Mouse (Mus musculus): ENCODE measurements around the gene Depdc1b.

The Depdc1b gene

DNA sequence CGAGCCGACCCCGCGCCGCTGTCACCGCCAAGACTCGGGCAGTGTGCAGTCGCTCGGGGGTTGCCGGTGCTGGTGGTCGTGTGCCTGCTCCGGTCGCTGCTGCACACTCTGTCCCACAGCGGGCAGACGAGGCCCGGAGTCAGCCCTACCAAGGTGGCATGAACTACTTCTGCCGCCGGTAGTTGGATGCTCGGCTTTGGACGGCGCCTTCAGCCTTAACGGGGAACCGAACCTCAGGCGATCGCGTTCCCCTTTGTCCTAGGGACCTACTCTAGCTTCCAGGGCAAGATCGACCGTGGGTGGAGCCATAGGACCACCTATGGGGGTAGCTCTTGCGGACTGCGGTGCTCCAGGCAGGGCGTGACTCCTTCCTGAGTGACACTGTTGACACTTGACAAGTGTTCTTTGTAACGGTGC, 363 bp downstream of the Depdc1b start:
- no peak for DNase-seq (ENCODE audit: low spot score in 2 of 2)

GRCm38 (mm10) chr13:108317414-108317813, 1.3 kb downstream of the Depdc1b start:
- DNase-seq (ENCODE audit: low spot score in 2 of 2): no peak

GRCm38 (mm10) chr13:108319028-108319427, 2.9 kb downstream of the Depdc1b start:
- no peak for DNase-seq (ENCODE audit: low spot score in 2 of 2)

DNA sequence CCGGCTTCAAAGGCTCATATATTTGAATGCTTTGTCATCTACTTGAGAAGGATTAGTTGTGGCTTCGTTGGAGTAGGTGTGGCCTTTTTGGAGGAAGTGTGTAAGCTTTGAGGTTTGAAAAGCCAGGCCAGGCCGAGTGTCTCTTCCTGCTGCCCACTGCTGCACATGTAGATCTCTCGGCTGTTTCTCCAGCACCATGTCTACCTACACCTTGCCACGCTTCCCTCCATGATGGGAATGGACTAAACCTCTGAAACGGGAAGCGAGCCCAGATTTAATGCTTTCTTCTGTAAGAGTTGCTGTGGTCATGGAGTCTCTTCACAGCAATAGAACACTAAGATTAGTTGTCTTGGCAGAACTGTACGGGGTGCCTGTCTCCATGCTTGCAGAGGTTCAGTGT, 4.1 kb downstream of the Depdc1b start:
- DNase-seq (ENCODE audit: low spot score in 2 of 2): no peak

- DNase-seq (ENCODE audit: low spot score in 2 of 2): no peak
These were observed 6.3 kb downstream of the Depdc1b start for GRCm38 (mm10) chr13:108322466-108322865.

GRCm38 (mm10) chr13:108323317-108323716, 7.2 kb downstream of the Depdc1b start:
- no peak for DNase-seq (ENCODE audit: low spot score in 2 of 2)

- DNase-seq (ENCODE audit: low spot score in 2 of 2): no peak
These were observed 8.0 kb downstream of the Depdc1b start for GRCm38 (mm10) chr13:108323866-108324829.

- no peak for DNase-seq (ENCODE audit: low spot score in 2 of 2)
These were observed 9.7 kb downstream of the Depdc1b start for GRCm38 (mm10) chr13:108325871-108326270.

GRCm38 (mm10) chr13:108326351-108326750, 10.2 kb downstream of the Depdc1b start:
- no peak for DNase-seq (ENCODE audit: low spot score in 2 of 2)

- DNase-seq (ENCODE audit: low spot score in 2 of 2): no peak
These were observed 10.9 kb downstream of the Depdc1b start for GRCm38 (mm10) chr13:108327047-108327446.

DNA sequence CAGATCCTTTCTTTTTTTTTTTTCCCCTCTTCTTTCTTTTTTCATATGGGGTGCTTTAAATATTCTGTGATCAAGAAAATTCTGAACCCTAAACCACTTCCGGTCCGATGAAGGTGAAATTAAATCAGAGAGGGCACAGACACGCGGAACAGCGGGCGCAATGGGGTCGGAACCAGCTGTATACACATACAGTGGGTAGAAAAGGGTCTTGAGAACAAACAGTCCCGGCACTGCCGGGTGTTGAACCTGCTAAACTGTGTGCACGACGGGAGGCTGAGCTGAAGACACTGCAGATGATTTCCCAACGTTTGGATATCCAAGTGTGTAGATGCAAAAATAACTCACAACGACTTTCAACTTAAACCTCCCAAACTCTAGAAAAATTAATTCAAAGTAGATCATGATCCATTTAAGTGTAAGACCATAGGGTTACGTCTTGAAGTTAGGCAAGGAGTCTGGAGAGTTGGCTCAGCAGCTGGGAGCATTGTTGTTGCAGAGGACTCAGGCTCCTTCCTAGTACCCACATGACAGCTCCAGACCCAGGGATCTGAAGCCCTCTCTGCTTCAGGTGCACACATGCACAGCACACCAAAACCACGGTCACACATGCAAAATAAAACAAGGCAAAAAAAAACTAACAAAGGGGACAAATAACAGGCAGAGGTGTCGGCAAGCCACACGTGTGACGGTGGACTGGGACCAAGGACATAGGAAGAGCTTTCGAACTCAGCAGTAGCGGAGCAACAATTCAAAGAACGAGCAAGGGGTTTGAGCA, 12.5 kb downstream of the Depdc1b start:
- DNase-seq (ENCODE audit: low spot score in 2 of 2): no peak

DNA sequence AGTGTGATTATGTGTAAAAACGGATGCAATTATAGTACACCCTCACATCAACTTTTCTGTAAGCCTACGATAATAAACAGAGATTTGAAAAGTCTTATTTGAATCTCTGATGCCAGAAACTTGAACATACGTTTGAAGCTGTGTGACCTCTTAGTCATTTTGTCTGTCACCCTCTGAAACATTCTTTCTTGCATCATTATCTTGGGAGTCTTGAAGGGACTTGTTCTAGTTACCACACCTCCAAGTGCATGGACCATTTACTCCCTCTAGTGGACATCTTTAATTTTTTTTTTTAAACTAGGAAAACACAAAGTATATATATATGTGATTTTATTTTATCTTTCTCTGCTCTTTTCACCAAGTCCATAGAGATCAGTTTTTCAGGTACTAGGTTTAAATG, 13.6 kb downstream of the Depdc1b start:
- no peak for DNase-seq (ENCODE audit: low spot score in 2 of 2)

DNA sequence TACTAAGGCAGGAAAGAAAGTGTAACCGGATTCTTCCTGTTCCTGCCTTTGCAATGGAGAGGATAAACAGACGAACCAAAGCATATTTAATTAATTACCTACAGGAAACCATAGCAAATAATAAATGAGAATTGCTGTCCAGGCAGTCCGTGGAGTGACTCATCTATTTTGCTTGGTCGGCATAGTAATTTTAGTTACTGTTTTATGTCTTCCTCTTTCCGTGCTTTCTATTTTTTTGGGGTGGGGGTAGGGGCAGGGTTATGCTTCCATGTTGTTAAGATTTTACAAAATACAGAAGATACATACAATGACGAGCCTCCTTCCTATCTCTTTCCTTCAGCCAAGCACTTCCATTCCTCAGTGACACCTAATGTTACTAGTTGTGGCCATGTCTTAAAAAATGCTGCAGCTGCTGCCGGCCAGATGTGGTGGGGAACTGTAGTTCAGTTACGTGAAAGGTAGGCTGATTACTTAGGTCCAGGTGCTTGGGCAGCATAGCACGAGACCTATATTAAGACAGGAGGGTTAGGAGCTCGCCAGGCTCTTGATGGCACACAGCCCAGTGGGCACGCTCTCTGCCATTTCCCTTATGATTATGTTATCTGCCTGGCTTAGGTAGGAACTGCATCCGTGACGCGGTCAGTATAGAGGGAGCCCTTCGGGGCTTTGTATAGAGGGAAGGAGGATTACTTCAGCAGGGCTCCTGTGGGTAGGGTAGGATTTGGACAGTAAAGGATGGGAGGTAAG, 19.3 kb downstream of the Depdc1b start:
- DNase-seq (ENCODE audit: low spot score in 2 of 2): no peak

DNA sequence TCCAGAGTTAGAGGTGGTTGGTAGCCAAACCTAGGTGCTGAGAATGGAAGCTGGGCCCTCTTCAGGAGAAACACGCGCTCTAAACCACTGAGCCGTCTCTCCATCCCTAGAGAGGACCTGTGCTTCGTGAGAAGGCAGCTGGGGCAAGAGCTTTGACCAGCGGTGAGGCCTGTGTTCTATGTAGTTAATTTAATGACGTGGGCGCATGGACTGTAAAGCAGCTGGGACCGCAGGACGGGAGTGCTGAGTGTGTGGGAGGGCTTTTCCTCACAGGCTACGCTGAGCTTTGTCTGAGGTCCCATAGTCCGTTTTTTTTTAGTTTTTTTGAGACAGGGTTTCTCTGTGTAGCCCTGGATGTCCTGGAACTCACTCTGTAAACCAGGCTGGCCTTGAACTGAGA, 20.1 kb downstream of the Depdc1b start:
- DNase-seq (ENCODE audit: low spot score in 2 of 2): no peak

- DNase-seq (ENCODE audit: low spot score in 2 of 2): no peak
These were observed 21.2 kb downstream of the Depdc1b start for GRCm38 (mm10) chr13:108337340-108337739.

GRCm38 (mm10) chr13:108338076-108338836, 22.1 kb downstream of the Depdc1b start:
- DNase-seq (ENCODE audit: low spot score in 2 of 2): no peak

DNA sequence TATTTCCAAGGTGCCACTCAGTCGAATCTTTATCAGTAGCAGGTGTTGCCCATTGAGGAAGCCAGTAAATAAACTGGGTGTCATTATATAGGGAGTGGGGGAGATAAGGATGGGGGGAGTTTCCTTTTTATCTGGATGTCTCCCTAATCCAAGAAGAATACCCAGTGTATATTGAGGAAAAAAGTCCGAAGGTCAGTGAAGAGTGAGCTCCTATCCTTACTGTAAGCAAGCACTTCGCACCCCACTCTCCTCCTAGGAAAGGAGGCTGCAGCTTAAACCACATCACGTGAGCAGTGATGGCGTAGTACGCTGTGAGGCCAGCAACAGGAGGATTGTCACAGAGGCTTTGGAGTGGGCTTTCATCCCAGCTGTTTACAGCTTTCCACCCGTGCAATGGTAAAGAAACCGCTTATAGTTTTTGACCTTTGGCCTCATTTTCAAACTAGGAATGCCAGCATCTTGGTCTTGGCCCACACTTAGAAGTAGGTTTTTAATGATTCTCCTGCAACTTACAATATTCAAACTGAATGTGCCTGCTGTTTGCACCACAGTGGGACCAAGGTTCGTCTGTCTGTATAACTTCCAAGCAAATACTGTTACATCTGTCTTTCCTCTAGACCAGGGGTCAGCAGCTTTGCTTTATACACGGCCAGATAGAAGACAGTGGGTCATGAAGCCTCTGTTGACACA, 23.9 kb downstream of the Depdc1b start:
- DNase-seq (ENCODE audit: low spot score in 2 of 2): no peak

- DNase-seq (ENCODE audit: low spot score in 2 of 2): no peak
These were observed 25.5 kb downstream of the Depdc1b start for GRCm38 (mm10) chr13:108341585-108341984.

DNA sequence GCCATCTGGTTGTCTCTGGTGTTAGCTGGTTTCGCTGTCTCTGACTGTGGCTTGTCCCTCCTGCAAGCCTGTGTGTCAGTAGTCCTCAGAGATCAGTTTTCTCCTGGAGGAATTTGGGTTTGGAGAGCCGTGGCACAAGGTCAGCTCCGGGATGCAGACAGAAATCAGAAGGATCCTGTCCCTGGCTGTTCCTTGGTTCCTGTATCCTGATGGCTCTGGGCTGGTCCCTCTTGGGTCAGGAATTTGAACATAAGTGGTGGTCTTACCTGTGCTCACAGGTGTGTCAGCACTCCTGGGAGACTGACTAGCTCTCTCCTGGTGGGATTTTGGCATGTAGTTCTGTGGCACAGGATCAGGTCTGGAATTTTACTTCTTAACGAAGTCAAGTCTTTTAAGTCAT, 29.6 kb downstream of the Depdc1b start:
- no peak for DNase-seq (ENCODE audit: low spot score in 2 of 2)

DNA sequence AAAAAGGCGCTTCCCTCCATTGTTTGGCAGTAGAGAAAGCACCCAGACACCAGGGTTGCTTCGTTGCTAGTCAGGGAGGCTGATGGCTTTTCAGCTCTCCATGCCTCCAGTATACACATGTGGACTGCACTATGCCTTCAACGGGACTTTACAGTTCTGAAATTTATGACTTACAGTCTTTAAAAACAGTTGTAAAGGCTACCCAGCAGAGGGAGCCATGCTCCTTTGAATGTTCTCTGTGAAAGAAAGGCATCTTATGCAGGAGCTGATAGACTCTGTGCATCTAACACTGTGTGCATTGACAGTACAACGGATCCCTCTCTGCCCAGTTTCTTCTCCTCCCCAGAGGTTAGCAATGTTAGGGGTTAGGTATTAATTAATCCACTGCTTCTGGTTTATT, 30.9 kb downstream of the Depdc1b start:
- peak; percentile 29 to 54 for DNase-seq (ENCODE audit: low spot score in 2 of 2)

DNA sequence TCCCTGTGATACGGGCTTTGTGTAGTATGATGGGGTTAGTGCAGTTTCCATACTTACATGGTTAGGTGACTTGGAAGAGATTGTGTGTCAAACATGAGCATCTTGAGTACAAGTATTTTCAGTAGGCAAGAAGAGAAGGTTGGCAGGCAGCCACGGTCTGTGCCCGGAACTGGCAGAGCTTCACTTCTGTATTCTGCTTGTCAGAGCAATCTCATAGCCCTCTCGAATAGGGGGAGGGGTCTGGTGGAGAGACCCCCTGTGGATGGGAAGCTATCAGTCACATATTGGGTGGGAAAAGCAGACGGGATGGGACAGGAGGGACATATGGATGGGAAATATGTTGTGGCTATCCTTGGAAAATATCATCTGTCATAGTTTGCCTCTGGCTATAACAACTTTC, 33.5 kb downstream of the Depdc1b start:
- DNase-seq (ENCODE audit: low spot score in 2 of 2): peak; percentile 20 to 26

Data from right cerebral cortex, adult 2 months (tissue).